Mouse (Mus musculus) neural tube, embryonic 12.5 days (tissue): ENCODE results near the gene Rtl6. TPM values are rescaled to one million over a fixed set of nuclear protein-coding genes. Genes with fewer than 3 reads are reported as not detected.
A peak's percentile ranks its signal among the peaks of the same experiment; 100 is the strongest.

Experiments used
- ATAC-seq: fragments of 200-750 bp; cut with Nextera tagmentation; 2 replicates; pipeline ENCODE4 v1.8.0; 2017; ENCODE audit warnings: low read depth, mild to moderate bottlenecking, moderate TSS enrichment, moderate library complexity; ENCODE audit not compliant: low FRiP score
- H3K27ac ChIP-seq: fragments of 300-500 bp; sonication (generic); 2 replicates; pipeline ENCODE4 v1.5.1; 2016
- H3K27me3 ChIP-seq: fragments of 300-500 bp; sonication (generic); replicated peaks from 2 replicates; pipeline ENCODE4 v1.6.1; 2016; ENCODE audit warnings: mild to moderate bottlenecking
- H3K36me3 ChIP-seq: fragments of 300-500 bp; sonication (generic); 2 replicates; pipeline ENCODE4 v1.6.1; 2016; ENCODE audit warnings: mild to moderate bottlenecking
- H3K4me1 ChIP-seq: fragments of 300-500 bp; sonication (generic); 2 replicates; pipeline ENCODE4 v1.6.1; 2016
- H3K4me2 ChIP-seq: fragments of 300-500 bp; sonication (generic); replicated peaks from 2 replicates; pipeline ENCODE4 v1.6.1; 2016; ENCODE audit warnings: mild to moderate bottlenecking
- H3K4me3 ChIP-seq: fragments of 300-500 bp; sonication (generic); 2 replicates; pipeline ENCODE4 v1.5.1; 2016
- H3K9ac ChIP-seq: fragments of 300-500 bp; sonication (generic); 2 replicates; pipeline ENCODE4 v1.6.1; 2016; ENCODE audit warnings: mild to moderate bottlenecking
- H3K9me3 ChIP-seq: fragments of 300-500 bp; sonication (generic); 2 replicates; pipeline ENCODE4 v1.6.1; 2016; ENCODE audit warnings: mild to moderate bottlenecking
- WGBS: fragments of 180-500 bp; shearing (Covaris S2); methylation state at CpG from one replicate; pipeline ENCODE4 v1.1.7; 2016; 5-methylcytosine and 5-hydroxymethylcytosine counted together
- polyA plus RNA-seq: library from polyadenylated mRNA; unstranded; fragments of >200 nt; fragmentation: Nextera tagmentation; extraction: Ambion mirVana; gene quantifications from 2 replicates; pipeline ENCODE4 v1.2.1, GENCODE M21; 2016

The Rtl6 gene
- polyA plus RNA-seq = 45.8 and 47.4 TPM in 2 replicates

GRCm38 (mm10) chr15:84557189-84557921 lies at the start of gene Rtl6:
Gene Rtl6 (minus strand): TSS chr15:84557823.
- peak within 1 kb of the TSS; percentile 84 for H3K4me2 ChIP-seq
- peak within 1 kb of the TSS; percentile 82 for H3K9ac ChIP-seq
- H3K27me3 ChIP-seq = peaks cover 7% of the 10 kb centered on the region; the same call in 1 of the 2 replicates
- H3K27ac ChIP-seq = peak within 1 kb of the TSS; percentile 91
- peaks cover 33% of the 10 kb centered on the region for H3K36me3 ChIP-seq
- 12% methylated on average over 59 of the region's 59 CpGs for WGBS
- no peaks in the 10 kb centered on the region for H3K9me3 ChIP-seq
- peaks cover 31% of the 10 kb centered on the region for H3K4me1 ChIP-seq
- peak; percentile 91 for ATAC-seq
- H3K4me3 ChIP-seq = peak within 1 kb of the TSS; percentile 68

- Histone ChIP-seq H3K27me3 (no peaks in the 10 kb centered on the region), H3K27ac (no peak overlapping the region), H3K4me2 (no peak overlapping the region), H3K9me3 (peaks cover 7% of the 10 kb centered on the region; the same call in 1 of the 2 replicates), H3K36me3 (no peaks in the 10 kb centered on the region), H3K4me1 (0 out of 2 replicates have a peak, but pooled peaks cover 11% of the 10 kb centered on the region), H3K4me3 (no peak overlapping the region), H3K9ac (no peak overlapping the region)
- WGBS = 76% methylated on average over 8 of the region's 8 CpGs
- no peak for ATAC-seq
Observed at GRCm38 (mm10) chr15:84603267-84603963, 45.8 kb upstream of the Rtl6 start.

GRCm38 (mm10) chr15:84600977-84601595 lies 43.5 kb upstream of the Rtl6 start:
- Histone ChIP-seq H3K27me3 (no peaks in the 10 kb centered on the region), H3K4me1 (0 out of 2 replicates have a peak, but pooled peaks cover 11% of the 10 kb centered on the region), H3K36me3 (no peaks in the 10 kb centered on the region), H3K4me2 (no peak overlapping the region), H3K9ac (no peak overlapping the region), H3K4me3 (no peak overlapping the region), H3K9me3 (no peaks in the 10 kb centered on the region), H3K27ac (no peak overlapping the region)
- no peak for ATAC-seq
- 80% methylated on average over 9 of the region's 9 CpGs for WGBS

GRCm38 (mm10) chr15:84598911-84599310 lies 41.3 kb upstream of the Rtl6 start:
- H3K4me1 ChIP-seq = peaks cover 14% of the 10 kb centered on the region
- H3K4me2 ChIP-seq = no peak overlapping the region
- H3K27ac ChIP-seq = no peak overlapping the region
- H3K9ac ChIP-seq = no peak overlapping the region
- 92% methylated on average over 2 of the region's 2 CpGs for WGBS
- H3K9me3 ChIP-seq = no peaks in the 10 kb centered on the region
- no peak overlapping the region for H3K4me3 ChIP-seq
- no peaks in the 10 kb centered on the region for H3K27me3 ChIP-seq
- no peaks in the 10 kb centered on the region for H3K36me3 ChIP-seq
- ATAC-seq = no peak

GRCm38 (mm10) chr15:84597816-84598215 lies 40.2 kb upstream of the Rtl6 start:
- no peak for ATAC-seq
- WGBS = 82% methylated on average over 1 of the region's 1 CpGs
- Histone ChIP-seq H3K9me3 (no peaks in the 10 kb centered on the region), H3K4me1 (peaks cover 24% of the 10 kb centered on the region), H3K27ac (no peak overlapping the region), H3K9ac (no peak overlapping the region), H3K27me3 (no peaks in the 10 kb centered on the region), H3K36me3 (no peaks in the 10 kb centered on the region), H3K4me2 (no peak overlapping the region), H3K4me3 (no peak overlapping the region)

GRCm38 (mm10) chr15:84597021-84597420 lies 39.4 kb upstream of the Rtl6 start:
- Histone ChIP-seq H3K27ac (no peak overlapping the region), H3K27me3 (no peaks in the 10 kb centered on the region), H3K9me3 (no peaks in the 10 kb centered on the region), H3K4me3 (no peak overlapping the region), H3K9ac (no peak overlapping the region), H3K4me2 (no peak overlapping the region), H3K36me3 (no peaks in the 10 kb centered on the region), H3K4me1 (peaks cover 32% of the 10 kb centered on the region)
- no peak for ATAC-seq

- H3K4me3 ChIP-seq = no peak overlapping the region
- H3K4me1 ChIP-seq = peaks cover 32% of the 10 kb centered on the region
- no peaks in the 10 kb centered on the region for H3K27me3 ChIP-seq
- ATAC-seq = no peak
- no peaks in the 10 kb centered on the region for H3K9me3 ChIP-seq
- no peak overlapping the region for H3K4me2 ChIP-seq
- H3K9ac ChIP-seq = no peak overlapping the region
- no peak overlapping the region for H3K27ac ChIP-seq
- 79% methylated on average over 9 of the region's 9 CpGs for WGBS
- H3K36me3 ChIP-seq = no peaks in the 10 kb centered on the region
Observed at GRCm38 (mm10) chr15:84595241-84595945, 37.8 kb upstream of the Rtl6 start.

GRCm38 (mm10) chr15:84593514-84593913 lies 35.9 kb upstream of the Rtl6 start:
- 14% methylated on average over 9 of the region's 9 CpGs for WGBS
- 0 out of 2 replicates have a peak, but pooled peaks have one; percentile 31 for ATAC-seq
- Histone ChIP-seq H3K27ac (no peak overlapping the region), H3K27me3 (no peaks in the 10 kb centered on the region), H3K4me1 (peaks cover 27% of the 10 kb centered on the region), H3K9ac (no peak overlapping the region), H3K36me3 (no peaks in the 10 kb centered on the region), H3K9me3 (no peaks in the 10 kb centered on the region), H3K4me3 (no peak overlapping the region), H3K4me2 (no peak overlapping the region)

GRCm38 (mm10) chr15:84592240-84592639 lies 34.6 kb upstream of the Rtl6 start:
- 79% methylated on average over 5 of the region's 5 CpGs for WGBS
- Histone ChIP-seq H3K4me3 (no peak overlapping the region), H3K27ac (no peak overlapping the region), H3K9me3 (no peaks in the 10 kb centered on the region), H3K4me2 (no peak overlapping the region), H3K36me3 (no peaks in the 10 kb centered on the region), H3K27me3 (no peaks in the 10 kb centered on the region), H3K4me1 (peaks cover 33% of the 10 kb centered on the region), H3K9ac (no peak overlapping the region)
- no peak for ATAC-seq

- H3K27me3 ChIP-seq = no peaks in the 10 kb centered on the region
- 28% methylated on average over 13 of the region's 13 CpGs for WGBS
- H3K9me3 ChIP-seq = no peaks in the 10 kb centered on the region
- H3K4me2 ChIP-seq = no peak overlapping the region
- H3K9ac ChIP-seq = no peak overlapping the region
- peaks cover 33% of the 10 kb centered on the region for H3K4me1 ChIP-seq
- no peak overlapping the region for H3K4me3 ChIP-seq
- 0 out of 2 replicates have a peak, but pooled peaks have one; percentile 13 for ATAC-seq
- H3K36me3 ChIP-seq = no peaks in the 10 kb centered on the region
- no peak overlapping the region for H3K27ac ChIP-seq
Observed at GRCm38 (mm10) chr15:84591573-84592139, 34.0 kb upstream of the Rtl6 start.

GRCm38 (mm10) chr15:84588371-84588821 lies 30.8 kb upstream of the Rtl6 start:
- H3K4me1 ChIP-seq = peaks cover 25% of the 10 kb centered on the region
- ATAC-seq = no peak
- H3K4me3 ChIP-seq = no peak overlapping the region
- no peaks in the 10 kb centered on the region for H3K27me3 ChIP-seq
- H3K27ac ChIP-seq = no peak overlapping the region
- no peak overlapping the region for H3K4me2 ChIP-seq
- H3K36me3 ChIP-seq = no peaks in the 10 kb centered on the region
- H3K9me3 ChIP-seq = no peaks in the 10 kb centered on the region; the same call in 1 of the 2 replicates
- no peak overlapping the region for H3K9ac ChIP-seq
- WGBS = 52% methylated on average over 4 of the region's 4 CpGs
